Mouse (Mus musculus): ENCODE data around the gene Akr1c12. TPM values are rescaled to one million over a fixed set of nuclear protein-coding genes. Genes with fewer than 3 reads are reported as not detected.

The Akr1c12 gene
- 0.09 and 0.11 TPM in 2 replicates for polyA plus RNA-seq (2012; rRNA removed)

GRCm38 (mm10) chr13:4279284-4279683, at the start of gene Akr1c12:
Gene Akr1c12, minus strand, starts transcription at chr13:4279433.

GRCm38 (mm10) chr13:4228441-4228840, 50.8 kb downstream of the Akr1c12 start, which contains the start of gene Akr1c19:
Gene Akr1c19, plus strand, starts transcription at chr13:4228700.

Other genes starting within 250 kb of the Akr1c12 start
- 0.32 and 0.65 TPM in 2 replicates for gene Akr1c14, start 230.4 kb downstream of the Akr1c12 start, polyA plus RNA-seq (2012; rRNA removed)
- gene Akr1c18, start 128.8 kb downstream of the Akr1c12 start, polyA plus RNA-seq (2012; rRNA removed) = not detected in 2 replicates
- gene Akr1c13, start 88.3 kb downstream of the Akr1c12 start, polyA plus RNA-seq (2012; rRNA removed) = 1.7 and 1.8 TPM in 2 replicates
- 2.5 and 3.0 TPM in 2 replicates for gene Akr1c19, start 50.7 kb downstream of the Akr1c12 start, polyA plus RNA-seq (2012; rRNA removed)
- not detected in 2 replicates for gene Akr1c6, start 154.9 kb upstream of the Akr1c12 start, polyA plus RNA-seq (2012; rRNA removed)
- gene Akr1c20, start 243.9 kb upstream of the Akr1c12 start, polyA plus RNA-seq (2012; rRNA removed) = not detected in 2 replicates